Mouse (Mus musculus): Measurements from ENCODE around the gene Tfam. TPM values are rescaled to one million over a fixed set of nuclear protein-coding genes. Genes with fewer than 3 reads are reported as not detected.
A peak's percentile ranks its signal among the peaks of the same experiment; 100 is the strongest.

The Tfam gene
- total RNA-seq, 2 experiments from 2014 or later: 53.0 to 58.1 TPM

- DNase-seq: peak; percentile 86 to 91
These were observed 12.2 kb downstream of the Tfam start for GRCm38 (mm10) chr10:71225894-71226293.

- no peak for DNase-seq
These were observed 15.0 kb downstream of the Tfam start for GRCm38 (mm10) chr10:71223101-71223500.

GRCm38 (mm10) chr10:71222639-71223038 lies 15.4 kb downstream of the Tfam start:
- DNase-seq: no peak

- peak; percentile 73 to 83 for DNase-seq
These were observed 19.7 kb downstream of the Tfam start for GRCm38 (mm10) chr10:71218228-71218892.

- no peak for DNase-seq
These were observed 22.1 kb downstream of the Tfam start for GRCm38 (mm10) chr10:71215996-71216395.

- no peak for DNase-seq
These were observed 36.6 kb downstream of the Tfam start for GRCm38 (mm10) chr10:71201512-71201911.

GRCm38 (mm10) chr10:71200964-71201363 lies 37.1 kb downstream of the Tfam start:
- DNase-seq: no peak

GRCm38 (mm10) chr10:71198676-71199075 lies 39.4 kb downstream of the Tfam start:
- DNase-seq: peak in 1 of 2 experiments; percentile 4

- DNase-seq: no peak
These were observed 40.9 kb downstream of the Tfam start for GRCm38 (mm10) chr10:71197036-71197785.

- DNase-seq: peak in 1 of 2 experiments; percentile 7
These were observed 42.6 kb downstream of the Tfam start for GRCm38 (mm10) chr10:71195501-71195900.

GRCm38 (mm10) chr10:71194713-71195112 lies 43.4 kb downstream of the Tfam start:
- no peak for DNase-seq

- no peak for DNase-seq
These were observed 44.8 kb downstream of the Tfam start for GRCm38 (mm10) chr10:71193319-71193718.

- DNase-seq: peak in 1 of 2 experiments; percentile 19
These were observed 45.2 kb downstream of the Tfam start for GRCm38 (mm10) chr10:71192886-71193285.

GRCm38 (mm10) chr10:71188681-71189080 lies 49.4 kb downstream of the Tfam start:
- no peak for DNase-seq

GRCm38 (mm10) chr10:71185059-71185458 lies 53.0 kb downstream of the Tfam start:
- no peak for DNase-seq

- DNase-seq: no peak
These were observed 54.6 kb downstream of the Tfam start for GRCm38 (mm10) chr10:71183339-71184031.

GRCm38 (mm10) chr10:71181931-71182330 lies 56.1 kb downstream of the Tfam start:
- no peak for DNase-seq

GRCm38 (mm10) chr10:71181091-71181490 lies 57.0 kb downstream of the Tfam start:
- no peak for DNase-seq

GRCm38 (mm10) chr10:71180057-71180456 lies 58.0 kb downstream of the Tfam start:
- DNase-seq: no peak

- DNase-seq: no peak
These were observed 60.9 kb downstream of the Tfam start for GRCm38 (mm10) chr10:71177201-71177600.

- no peak for DNase-seq
These were observed 61.7 kb downstream of the Tfam start for GRCm38 (mm10) chr10:71176341-71176740.

All from adrenal gland, postnatal 36 days (tissue).